Comparison of ENCODE assay signal across 8 mouse cellular contexts in genomic region chr17:64599916-64600315, GRCm38 (mm10). TPM values are rescaled to one million over a fixed set of nuclear protein-coding genes. Genes with fewer than 3 reads are reported as not detected.
DNase-seq lines count a peak whose midpoint lies in the region; ATAC-seq and TF ChIP-seq lines count a peak whose summit lies in the region.

No protein-coding gene starts in this region.

- H3K4me1 ChIP-seq in heart, embryonic 12.5 days (replicated peaks), result peaks cover 21% of the 10 kb centered on the region
- peaks cover 2 to 7% of the 10 kb centered on the region in 2 experiments; a peak in 2 of 4 replicates for H3K4me1 ChIP-seq in ES-E14 (ENCODE audit: control insufficient read depth in 2 of 2, insufficient read depth in 2 of 2, low read length in 2 of 2, poor library complexity in 1 of 2)
- H3K4me1 ChIP-seq in embryonic fibroblast, embryonic 13.5 days (ENCODE audit: control insufficient read depth, insufficient read depth, low read length), result peaks cover 2% of the 10 kb centered on the region
- H3K4me1 ChIP-seq in lung, postnatal 0 days (ENCODE audit: insufficient read depth, low read depth, low read length), result peaks cover 14% of the 10 kb centered on the region; the same call in 1 of the 2 replicates
- peaks cover 16% of the 10 kb centered on the region; the same call in 1 of the 2 replicates for H3K4me1 ChIP-seq in stomach, embryonic 15.5 days

- no peaks in the 10 kb centered on the region for H3K36me3 ChIP-seq in heart, embryonic 12.5 days
- H3K36me3 ChIP-seq in ES-E14 (ENCODE audit: control insufficient read depth, insufficient read depth, low read length, poor library complexity, severe bottlenecking), result no peaks in the 10 kb centered on the region
- H3K36me3 ChIP-seq in lung, postnatal 0 days (ENCODE audit: insufficient read depth, low read length), result no peaks in the 10 kb centered on the region
- H3K36me3 ChIP-seq in stomach, embryonic 15.5 days, result no peaks in the 10 kb centered on the region

- DNase-seq in heart, adult 9 months (ENCODE audit: low spot score in 2 of 2), result no peak
- no peak for DNase-seq in ES-E14 (ENCODE audit: low read depth, low spot score)
- peak; percentile 45 to 59 for DNase-seq in kidney, adult 8-10 months
- DNase-seq in lung, postnatal 0 days (ENCODE audit: low spot score), result peak; percentile 86
- no peak for DNase-seq in Muller cell, postnatal 12 days (ENCODE audit: inconsistent ontology term)

- H3K9me3 ChIP-seq in heart, embryonic 12.5 days (replicated peaks), result no peaks in the 10 kb centered on the region
- no peaks in the 10 kb centered on the region for H3K9me3 ChIP-seq in ES-E14 (ENCODE audit: control insufficient read depth, insufficient read depth, low read depth, low read length)
- no peaks in the 10 kb centered on the region for H3K9me3 ChIP-seq in lung, postnatal 0 days (ENCODE audit: low read length)
- no peaks in the 10 kb centered on the region for H3K9me3 ChIP-seq in stomach, embryonic 15.5 days

- peak overlapping the region; percentile 58; the same call in 1 of the 2 replicates for H3K27ac ChIP-seq in heart, embryonic 12.5 days (ENCODE audit: poor library complexity, severe bottlenecking)
- 0 out of 2 replicates have a peak overlapping the region, but pooled peaks have one; percentile 33 for H3K27ac ChIP-seq in ES-E14 (ENCODE audit: insufficient read depth, low read depth, low read length, poor library complexity, severe bottlenecking)
- peak overlapping the region; percentile 84 for H3K27ac ChIP-seq in embryonic fibroblast, embryonic 13.5 days (ENCODE audit: insufficient read depth, low read length)
- H3K27ac ChIP-seq in lung, postnatal 0 days (ENCODE audit: low read length), result peak overlapping the region; percentile 92
- peak overlapping the region; percentile 96 for H3K27ac ChIP-seq in stomach, embryonic 15.5 days

- peak overlapping the region; percentile 88; the same call in 1 of the 2 replicates for H3K9ac ChIP-seq in heart, embryonic 12.5 days
- H3K9ac ChIP-seq in ES-E14 (ENCODE audit: insufficient read depth, low read depth, low read length, poor library complexity, severe bottlenecking), result no peak overlapping the region
- no peak overlapping the region; the same call in 1 of the 2 replicates for H3K9ac ChIP-seq in lung, postnatal 0 days (replicated peaks; ENCODE audit: low read depth)
- 0 out of 2 replicates have a peak overlapping the region, but pooled peaks have one; percentile 32 for H3K9ac ChIP-seq in stomach, embryonic 15.5 days

- no peak for TF ChIP-seq POLR2A in embryonic fibroblast, embryonic 13.5 days (IDR thresholded peaks at IDR 0.05; ENCODE audit: low read depth, low read length)

- H3K4me3 ChIP-seq in heart, embryonic 12.5 days, result peak overlapping the region; percentile 90
- H3K4me3 ChIP-seq in ES-E14 (ENCODE audit: insufficient read depth in 1 of 2, low read depth in 1 of 2, low read length in 2 of 2, poor library complexity in 1 of 2, severe bottlenecking in 1 of 2), result no peak overlapping the region
- H3K4me3 ChIP-seq in embryonic fibroblast, embryonic 13.5 days (ENCODE audit: insufficient read depth, low read length), result peak overlapping the region; percentile 37
- H3K4me3 ChIP-seq in lung, postnatal 0 days (ENCODE audit: low read depth, low read length), result peak overlapping the region; percentile 93
- H3K4me3 ChIP-seq in stomach, embryonic 15.5 days (replicated peaks), result peak overlapping the region; percentile 97

- H3K4me2 ChIP-seq in heart, embryonic 12.5 days, result peak overlapping the region; percentile 95
- H3K4me2 ChIP-seq in lung, postnatal 0 days (replicated peaks; ENCODE audit: low read depth, low read length), result peak overlapping the region; percentile 91
- H3K4me2 ChIP-seq in stomach, embryonic 15.5 days, result peak overlapping the region; percentile 90

- TF ChIP-seq EP300 in lung, postnatal 0 days (IDR thresholded peaks at IDR 0.05), result peak; percentile 60

- ATAC-seq in heart, embryonic 12.5 days (ENCODE audit: insufficient number of reproducible peaks, low FRiP score), result no peak
- ATAC-seq in lung, postnatal 0 days, result peak; percentile 25
- no peak for ATAC-seq in stomach, embryonic 15.5 days (ENCODE audit: insufficient read depth, low FRiP score, low read depth)

- 0 out of 2 replicates have a peak, but pooled peaks cover 6% of the 10 kb centered on the region for H3K27me3 ChIP-seq in heart, embryonic 12.5 days (replicated peaks)
- H3K27me3 ChIP-seq in lung, postnatal 0 days (replicated peaks; ENCODE audit: insufficient read depth, low read length), result no peaks in the 10 kb centered on the region
- no peaks in the 10 kb centered on the region for H3K27me3 ChIP-seq in stomach, embryonic 15.5 days (replicated peaks)

- WGBS in heart, embryonic 12.5 days, result 25% methylated on average over 4 of the region's 4 CpGs
- WGBS in lung, postnatal 0 days, result 26% methylated on average over 4 of the region's 4 CpGs
- 20% methylated on average over 4 of the region's 4 CpGs for WGBS in stomach, embryonic 15.5 days

- TF ChIP-seq CTCF in embryonic fibroblast, embryonic 13.5 days (IDR thresholded peaks at IDR 0.05; ENCODE audit: borderline replicate concordance, insufficient read depth, low read length), result no peak
- peak; percentile 65 for TF ChIP-seq CTCF in lung, postnatal 0 days (IDR thresholded peaks at IDR 0.05)

- in situ Hi-C loops in ES-E14 (cut with MboI; ENCODE audit: low sequenced_read_pairs in 2 of 2, unreplicated experiment in 2 of 2), result no loop called here

TF ChIP-seq in ES-E14, 5 proteins besides CTCF, POLR2A, EP300 and RAD21:
- TF ChIP-seq ZC3H11A (IDR thresholded peaks at IDR 0.05; ENCODE audit: borderline replicate concordance, low read depth, low read length) (no peak), CHD2 (IDR thresholded peaks at IDR 0.05; ENCODE audit: low read depth, low read length) (no peak), HCFC1 (IDR thresholded peaks at IDR 0.05; ENCODE audit: borderline replicate concordance, insufficient read depth, low read length) (no peak)

RNA-seq across cellular contexts. Expression of gene Man2a1, which starts 0.6 kb away (rescaled TPM):
- polyA plus RNA-seq in heart, embryonic 12.5 days (2016; fragmentation: Nextera tagmentation; extraction: Ambion mirVana), result 5.3 and 7.2 TPM in 2 replicates
- total RNA-seq in ES-E14 (2012; rRNA removed), result 38.0 and 42.7 TPM in 2 replicates
- 109 and 133 TPM in 2 replicates for polyA plus RNA-seq in embryonic fibroblast, embryonic 13.5 days (2011; ENCODE audit: insufficient read length, low read depth, missing spikeins)
- 9.6 and 9.7 TPM in 2 replicates for polyA plus RNA-seq in lung, postnatal 0 days (2015; fragmentation: Nextera tagmentation; extraction: Ambion mirVana)
- 14.3 and 15.5 TPM in 2 replicates for polyA plus RNA-seq in stomach, embryonic 15.5 days (2015; fragmentation: Nextera tagmentation; extraction: Ambion mirVana)

Comparison
In these comparisons a context has a peak if more than half of its experiments do, and no peak if none do; other contexts are left out.
1. H3K27ac ChIP-seq: peak in every context shown above with its lines; median percentile 96 in stomach, embryonic 15.5 days; 92 in lung, postnatal 0 days; 84 in embryonic fibroblast, embryonic 13.5 days; 58 in heart, embryonic 12.5 days; 33 in ES-E14.
2. H3K4me3 ChIP-seq: peak in heart, embryonic 12.5 days (single experiment), embryonic fibroblast, embryonic 13.5 days (single experiment), lung, postnatal 0 days (single experiment) and stomach, embryonic 15.5 days (single experiment); none in ES-E14 (0 of 2).
3. H3K9ac ChIP-seq: peak in heart, embryonic 12.5 days (single experiment) and stomach, embryonic 15.5 days (single experiment); none in ES-E14 (single experiment) and lung, postnatal 0 days (single experiment).
4. DNase-seq: peak in kidney, adult 8-10 months (2 of 2) and lung, postnatal 0 days (single experiment); none in heart, adult 9 months (0 of 2), ES-E14 (single experiment) and Muller cell, postnatal 12 days (single experiment).
5. Peak in every context shown above with its lines, with median percentiles within 50 percentile points of each other: H3K4me2 ChIP-seq.